Mouse (Mus musculus): ENCODE data around the gene Cd6. TPM values are rescaled to one million over a fixed set of nuclear protein-coding genes. Genes with fewer than 3 reads are reported as not detected.

Cd6 gene
- total and polyA plus RNA-seq, 3 experiments: 0.09 to 0.73 (median 0.17) TPM

- peaks cover 27 to 70% of the 10 kb centered on the region in 2 experiments for H3K4me1 ChIP-seq (ENCODE audit: control insufficient read depth in 1 of 2, insufficient read depth in 2 of 2)
- peak overlapping the region; percentile 19; the same call in 1 of the 2 replicates for H3K4me2 ChIP-seq (ENCODE audit: insufficient read depth, low read depth, poor library complexity, severe bottlenecking)
- H3K79me2 ChIP-seq (replicated peaks; ENCODE audit: control insufficient read depth, extremely low read depth, insufficient read depth, poor library complexity, severe bottlenecking): peaks cover 13% of the 10 kb centered on the region
- H3K27me3 ChIP-seq (replicated peaks): no peaks in the 10 kb centered on the region
- TF ChIP-seq ZKSCAN1 (IDR thresholded peaks at IDR 0.05; ENCODE audit: borderline replicate concordance, low read depth, low read length): no peak
- TF ChIP-seq HCFC1 (IDR thresholded peaks at IDR 0.05; ENCODE audit: low read depth, low read length): no peak
- no peak for TF ChIP-seq TBP (conservative IDR thresholded peaks at IDR 0.05; ENCODE audit: low read depth, low read length)
- no peak; the same call in none of the 2 replicates for TF ChIP-seq BHLHE40 (IDR thresholded peaks at IDR 0.05; ENCODE audit: low read depth, low read length)
- TF ChIP-seq POLR2A (IDR thresholded peaks at IDR 0.05; ENCODE audit: low read depth, low read length): no peak
- 0 out of 2 replicates have a peak, but pooled peaks have one; percentile 6 for TF ChIP-seq SIN3A (IDR thresholded peaks at IDR 0.05; ENCODE audit: low read length)
- TF ChIP-seq EP300 (IDR thresholded peaks at IDR 0.05; ENCODE audit: low read length): 0 out of 2 replicates have a peak, but pooled peaks have one; percentile 37
- TF ChIP-seq USF1 (IDR thresholded peaks at IDR 0.05; ENCODE audit: low read depth, low read length): no peak
- TF ChIP-seq IRF4 (IDR thresholded peaks at IDR 0.05; ENCODE audit: low read depth, low read length): no peak
- TF ChIP-seq NELFE (IDR thresholded peaks at IDR 0.05; ENCODE audit: low read depth, low read length): no peak
- 0 out of 2 replicates have a peak, but pooled peaks have one; percentile 30 for TF ChIP-seq ETS1 (conservative IDR thresholded peaks at IDR 0.05; ENCODE audit: low read depth, low read length)
- TF ChIP-seq MAX (IDR thresholded peaks at IDR 0.05; ENCODE audit: low read length): 0 out of 2 replicates have a peak, but pooled peaks have one; percentile 53
- no peak for TF ChIP-seq E2F4 (IDR thresholded peaks at IDR 0.05; ENCODE audit: insufficient replicate concordance, low read depth, low read length)
- no peak for TF ChIP-seq CTCF (conservative IDR thresholded peaks at IDR 0.05 in 1 of 2, IDR thresholded peaks at IDR 0.05 in 1 of 2; ENCODE audit: low read depth in 2 of 2, low read length in 2 of 2)
- dilution Hi-C loops (cut with MboI; ENCODE audit: extremely low pct_ligation_motif_present, extremely low pct_unique_long_range_greater_than_20kb, low sequenced_read_pairs) (no loop called here), in situ Hi-C loops (cut with MboI; ENCODE audit: low pct_ligation_motif_present, low pct_unique_long_range_greater_than_20kb, low sequenced_read_pairs) (loop anchor here (5.0 kb wide), 1 partner anchor 87 kb away; no protein-coding TSS in a partner anchor)
- peak overlapping the region in 2 of 3 experiments; percentile 25 to 52 for H3K4me3 ChIP-seq (replicated peaks in 1 of 3; ENCODE audit: low read depth in 2 of 3, low read length in 2 of 3, poor library complexity in 1 of 3)
- peaks cover 0 to 23% of the 10 kb centered on the region in 2 experiments for H3K36me3 ChIP-seq (replicated peaks in 1 of 2; ENCODE audit: control insufficient read depth in 1 of 2, insufficient read depth in 1 of 2, low read length in 1 of 2)
- no peak overlapping the region for H3K9ac ChIP-seq (ENCODE audit: insufficient read depth, low read depth)
- H3K9me3 ChIP-seq (replicated peaks; ENCODE audit: low read length): no peaks in the 10 kb centered on the region
- DNase-seq (ENCODE audit: extremely low read depth): peak; percentile 64
- peak overlapping the region; percentile 85 for H3K27ac ChIP-seq (ENCODE audit: insufficient read depth, low read depth)
These were observed 89.9 kb downstream of the Cd6 start for GRCm38 (mm10) chr19:10739916-10740315.

Other genes starting within 250 kb of the Cd6 start
- 319 and 365 TPM in 2 replicates for gene Ddb1, start 224.7 kb downstream of the Cd6 start, total RNA-seq (2012; rRNA removed)
- gene Ddb1, start 224.7 kb downstream of the Cd6 start, total RNA-seq (2014; rRNA removed): 299 and 311 TPM in 2 replicates
- 406 and 451 TPM in 2 replicates for gene Ddb1, start 224.7 kb downstream of the Cd6 start, polyA plus RNA-seq (2012; ENCODE audit: insufficient read length, low read depth)
- 10.0 and 11.0 TPM in 2 replicates for gene Tkfc, start 224.4 kb downstream of the Cd6 start, total RNA-seq (2012; rRNA removed)
- gene Tkfc, start 224.4 kb downstream of the Cd6 start, total RNA-seq (2014; rRNA removed): 2.4 TPM in 2 replicates
- 14.9 and 15.0 TPM in 2 replicates for gene Tkfc, start 224.4 kb downstream of the Cd6 start, polyA plus RNA-seq (2012; ENCODE audit: insufficient read length, low read depth)
- gene Vwce, start 195.8 kb downstream of the Cd6 start, total RNA-seq (2012; rRNA removed): 0.13 and 0.21 TPM in 2 replicates
- 0.04 TPM in 1 of 2 replicates, not detected in the other for gene Vwce, start 195.8 kb downstream of the Cd6 start, total RNA-seq (2014; rRNA removed)
- 1.0 and 1.3 TPM in 2 replicates for gene Vwce, start 195.8 kb downstream of the Cd6 start, polyA plus RNA-seq (2012; ENCODE audit: insufficient read length, low read depth)
- gene Pga5, start 152.0 kb downstream of the Cd6 start, total RNA-seq (2012; rRNA removed): 0.08 TPM in 1 of 2 replicates, not detected in the other
- not detected in 2 replicates for gene Pga5, start 152.0 kb downstream of the Cd6 start, total RNA-seq (2014; rRNA removed)
- gene Pga5, start 152.0 kb downstream of the Cd6 start, polyA plus RNA-seq (2012; ENCODE audit: insufficient read length, low read depth): not detected in 2 replicates
- gene Vps37c, start 141.3 kb downstream of the Cd6 start, total RNA-seq (2012; rRNA removed): 9.5 and 10.8 TPM in 2 replicates
- 4.9 and 6.2 TPM in 2 replicates for gene Vps37c, start 141.3 kb downstream of the Cd6 start, total RNA-seq (2014; rRNA removed)
- 13.0 and 13.4 TPM in 2 replicates for gene Vps37c, start 141.3 kb downstream of the Cd6 start, polyA plus RNA-seq (2012; ENCODE audit: insufficient read length, low read depth)
- 8.7 and 9.9 TPM in 2 replicates for gene Cd5, start 91.1 kb downstream of the Cd6 start, total RNA-seq (2012; rRNA removed)
- gene Cd5, start 91.1 kb downstream of the Cd6 start, total RNA-seq (2014; rRNA removed): 17.7 and 20.7 TPM in 2 replicates
- gene Cd5, start 91.1 kb downstream of the Cd6 start, polyA plus RNA-seq (2012; ENCODE audit: insufficient read length, low read depth): 46.8 and 51.4 TPM in 2 replicates
- gene Slc15a3, start 9.7 kb upstream of the Cd6 start, total RNA-seq (2012; rRNA removed): 84.5 and 86.7 TPM in 2 replicates
- 89.3 and 94.3 TPM in 2 replicates for gene Slc15a3, start 9.7 kb upstream of the Cd6 start, total RNA-seq (2014; rRNA removed)
- 217 and 219 TPM in 2 replicates for gene Slc15a3, start 9.7 kb upstream of the Cd6 start, polyA plus RNA-seq (2012; ENCODE audit: insufficient read length, low read depth)
- gene Tmem132a, start 39.9 kb upstream of the Cd6 start, total RNA-seq (2012; rRNA removed): 2.0 and 2.9 TPM in 2 replicates
- gene Tmem132a, start 39.9 kb upstream of the Cd6 start, total RNA-seq (2014; rRNA removed): 0.05 TPM in 1 of 2 replicates, not detected in the other
- gene Tmem132a, start 39.9 kb upstream of the Cd6 start, polyA plus RNA-seq (2012; ENCODE audit: insufficient read length, low read depth): 20.2 and 22.9 TPM in 2 replicates
- gene Tmem109, start 51.9 kb upstream of the Cd6 start, total RNA-seq (2012; rRNA removed): 32.9 and 34.0 TPM in 2 replicates
- gene Tmem109, start 51.9 kb upstream of the Cd6 start, total RNA-seq (2014; rRNA removed): 14.8 and 17.9 TPM in 2 replicates
- gene Tmem109, start 51.9 kb upstream of the Cd6 start, polyA plus RNA-seq (2012; ENCODE audit: insufficient read length, low read depth): 46.3 and 51.5 TPM in 2 replicates
- gene Prpf19, start 65.2 kb upstream of the Cd6 start, total RNA-seq (2012; rRNA removed): 115 and 153 TPM in 2 replicates
- 357 and 364 TPM in 2 replicates for gene Prpf19, start 65.2 kb upstream of the Cd6 start, total RNA-seq (2014; rRNA removed)
- 244 and 355 TPM in 2 replicates for gene Prpf19, start 65.2 kb upstream of the Cd6 start, polyA plus RNA-seq (2012; ENCODE audit: insufficient read length, low read depth)
- gene Zp1, start 90.6 kb upstream of the Cd6 start, total RNA-seq (2012; rRNA removed): not detected in 2 replicates
- gene Zp1, start 90.6 kb upstream of the Cd6 start, total RNA-seq (2014; rRNA removed): 0.26 TPM in 1 of 2 replicates, not detected in the other
- not detected in 2 replicates for gene Zp1, start 90.6 kb upstream of the Cd6 start, polyA plus RNA-seq (2012; ENCODE audit: insufficient read length, low read depth)
- 0.13 and 0.17 TPM in 2 replicates for gene Ptgdr2, start 107.1 kb upstream of the Cd6 start, total RNA-seq (2012; rRNA removed)
- gene Ptgdr2, start 107.1 kb upstream of the Cd6 start, total RNA-seq (2014; rRNA removed): not detected in 2 replicates
- not detected in 2 replicates for gene Ptgdr2, start 107.1 kb upstream of the Cd6 start, polyA plus RNA-seq (2012; ENCODE audit: insufficient read length, low read depth)
- 10.8 and 18.6 TPM in 2 replicates for gene Ccdc86, start 119.2 kb upstream of the Cd6 start, total RNA-seq (2012; rRNA removed)
- gene Ccdc86, start 119.2 kb upstream of the Cd6 start, total RNA-seq (2014; rRNA removed): 8.5 and 9.5 TPM in 2 replicates
- 36.8 and 44.8 TPM in 2 replicates for gene Ccdc86, start 119.2 kb upstream of the Cd6 start, polyA plus RNA-seq (2012; ENCODE audit: insufficient read length, low read depth)
- not detected in 2 replicates for gene Ms4a10, start 144.6 kb upstream of the Cd6 start, total RNA-seq (2012; rRNA removed)
- gene Ms4a10, start 144.6 kb upstream of the Cd6 start, total RNA-seq (2014; rRNA removed): not detected in 2 replicates
- gene Ms4a10, start 144.6 kb upstream of the Cd6 start, polyA plus RNA-seq (2012; ENCODE audit: insufficient read length, low read depth): not detected in 2 replicates
- gene Ms4a15, start 163.2 kb upstream of the Cd6 start, total RNA-seq (2012; rRNA removed): not detected in 2 replicates
- not detected in 2 replicates for gene Ms4a15, start 163.2 kb upstream of the Cd6 start, total RNA-seq (2014; rRNA removed)
- 0.37 TPM in 1 of 2 replicates, not detected in the other for gene Ms4a15, start 163.2 kb upstream of the Cd6 start, polyA plus RNA-seq (2012; ENCODE audit: insufficient read length, low read depth)
- gene Ms4a18, start 188.0 kb upstream of the Cd6 start, total RNA-seq (2012; rRNA removed): not detected in 2 replicates
- not detected in 2 replicates for gene Ms4a18, start 188.0 kb upstream of the Cd6 start, total RNA-seq (2014; rRNA removed)
- not detected in 2 replicates for gene Ms4a18, start 188.0 kb upstream of the Cd6 start, polyA plus RNA-seq (2012; ENCODE audit: insufficient read length, low read depth)

Data from CH12.LX (cell line).